Mouse (Mus musculus) T-cell, adult 2 months (primary cell): ENCODE results near the gene Tbl1x.
A peak's percentile ranks its signal among the peaks of the same experiment; 100 is the strongest.

Experiments
- DNase-seq: peaks from one replicate; pipeline ENCODE4 v3.0.0; 2022; ENCODE audit warnings: low spot score

The Tbl1x gene

DNA sequence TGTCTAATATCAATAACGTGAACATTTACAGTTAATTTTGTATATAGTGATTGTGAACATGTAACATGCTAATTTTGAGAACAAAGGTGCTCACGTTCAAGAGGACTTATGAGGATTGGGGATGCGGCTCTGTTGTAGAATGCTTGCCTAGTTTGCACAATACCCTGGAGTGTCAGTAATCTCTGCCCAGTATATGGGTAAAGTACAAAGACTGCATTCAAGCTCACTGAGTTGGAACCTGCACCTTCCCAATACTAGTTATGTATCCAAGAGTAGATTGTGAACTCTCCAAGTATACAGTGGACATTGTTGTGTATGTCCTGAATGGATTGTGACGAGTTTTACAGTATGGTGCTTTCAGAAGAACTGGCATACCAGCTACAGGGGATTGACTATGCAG, 33.7 kb downstream of the Tbl1x start:
- no peak for DNase-seq

DNA sequence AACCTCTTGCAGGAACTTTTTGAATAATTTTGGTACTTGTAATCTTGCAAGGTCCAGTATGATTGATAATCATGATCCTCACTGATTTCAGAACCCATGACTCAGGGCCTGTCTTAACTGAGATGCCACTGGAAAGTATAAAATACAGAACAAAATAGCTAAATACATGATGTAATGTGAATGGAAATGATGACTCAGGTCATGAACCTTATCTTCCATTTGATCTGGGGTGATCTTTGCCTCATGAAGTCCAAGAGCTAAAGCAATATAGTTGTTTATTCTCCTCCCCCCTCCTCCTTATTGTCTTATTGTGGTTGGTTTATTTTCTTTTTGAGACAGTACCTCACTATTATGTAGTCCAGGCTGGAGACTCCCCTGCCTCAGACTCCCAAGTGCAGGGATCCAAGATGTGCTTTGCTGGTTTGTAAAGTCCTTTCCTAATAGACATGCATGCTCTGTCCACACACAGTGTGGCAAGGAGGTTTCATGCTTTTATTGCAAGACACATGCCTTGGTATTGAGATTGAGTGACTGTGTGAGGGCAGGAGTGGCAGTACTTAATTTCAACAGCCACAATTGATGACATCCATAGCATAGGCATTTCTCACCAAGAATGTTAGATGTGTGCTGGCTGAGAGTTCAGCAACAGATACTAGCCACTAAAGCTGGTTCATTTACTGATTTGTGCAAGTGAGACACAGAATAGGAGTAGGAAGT, 34.7 kb downstream of the Tbl1x start:
- DNase-seq = no peak

DNA sequence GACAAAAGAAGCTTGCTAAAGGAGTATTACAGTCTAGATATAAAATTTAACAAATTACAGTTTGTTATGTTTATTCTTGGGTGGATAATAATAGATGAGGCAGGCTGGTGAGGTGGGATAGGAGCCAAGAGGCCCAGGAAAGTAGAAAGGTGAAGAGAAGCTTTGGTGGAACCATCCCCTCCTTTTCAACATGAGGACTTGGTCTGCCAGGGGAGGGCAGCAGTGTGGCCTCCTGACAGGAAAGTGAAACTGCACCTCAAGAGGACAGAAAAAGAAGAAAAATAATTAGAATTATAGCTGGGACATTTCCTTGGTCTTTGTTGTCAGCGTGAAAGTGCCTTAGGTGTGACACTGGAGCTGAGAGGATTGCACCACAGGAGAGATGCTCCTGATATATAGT, 35.6 kb downstream of the Tbl1x start:
- DNase-seq = peak; percentile 21

DNA sequence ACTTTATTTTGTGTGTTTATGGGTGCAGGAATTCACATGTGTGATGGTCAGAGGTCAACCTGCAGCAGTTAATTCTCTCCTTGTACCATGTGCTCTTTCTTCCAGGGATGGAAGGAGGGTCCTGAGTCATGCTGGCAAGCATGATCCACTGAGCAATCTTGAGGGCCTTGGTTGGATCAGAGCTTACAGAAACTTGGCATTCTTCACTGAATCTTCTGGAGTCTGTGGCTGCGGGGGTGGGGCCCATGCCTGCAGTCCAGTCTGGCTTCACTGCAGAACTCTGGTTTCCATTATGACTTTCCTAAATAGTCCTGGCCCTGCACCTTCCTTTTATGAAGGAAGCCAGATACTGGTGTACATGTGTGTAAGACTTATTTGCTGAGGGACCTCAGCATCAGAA, 38.1 kb downstream of the Tbl1x start:
- no peak for DNase-seq

DNA sequence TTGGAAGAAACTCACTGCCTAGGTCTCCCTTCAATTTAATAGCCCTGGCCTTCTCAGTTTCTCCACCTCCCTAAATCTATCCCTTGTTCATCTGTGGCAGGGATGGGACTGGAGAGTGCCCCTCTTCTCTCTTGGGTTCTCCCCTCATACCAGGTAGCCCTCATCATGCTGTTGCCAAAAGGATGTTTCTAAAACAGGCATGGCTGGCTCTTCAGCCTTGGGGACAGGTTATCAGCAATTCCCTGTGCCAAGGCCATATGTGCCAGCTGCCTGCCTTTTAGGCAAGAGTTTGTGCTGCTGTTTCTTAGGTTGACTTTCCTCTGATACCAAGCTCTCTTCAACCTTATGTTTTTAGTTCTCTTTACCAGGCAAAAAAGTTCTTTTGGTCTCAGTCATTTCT, 39.6 kb downstream of the Tbl1x start:
- DNase-seq = no peak

DNA sequence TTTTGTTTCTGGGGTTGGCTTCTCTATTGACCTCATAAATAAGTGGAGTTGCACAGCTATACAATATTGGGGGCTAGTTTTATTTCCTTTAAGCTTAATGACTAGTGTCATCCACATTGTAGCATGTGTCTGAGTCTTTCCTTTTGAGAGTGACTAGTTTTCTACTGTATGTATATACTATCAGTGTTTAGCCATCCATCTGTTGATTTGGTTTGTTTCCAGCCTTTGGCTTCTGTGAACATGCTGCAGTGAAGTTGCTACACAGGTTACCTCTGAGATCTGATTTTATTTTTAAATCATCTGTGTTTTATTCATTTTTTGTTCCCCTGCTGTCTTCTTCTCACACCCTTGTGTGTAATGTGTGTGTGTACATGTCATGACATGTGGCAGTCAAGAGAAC, 40.5 kb downstream of the Tbl1x start:
- no peak for DNase-seq

DNA sequence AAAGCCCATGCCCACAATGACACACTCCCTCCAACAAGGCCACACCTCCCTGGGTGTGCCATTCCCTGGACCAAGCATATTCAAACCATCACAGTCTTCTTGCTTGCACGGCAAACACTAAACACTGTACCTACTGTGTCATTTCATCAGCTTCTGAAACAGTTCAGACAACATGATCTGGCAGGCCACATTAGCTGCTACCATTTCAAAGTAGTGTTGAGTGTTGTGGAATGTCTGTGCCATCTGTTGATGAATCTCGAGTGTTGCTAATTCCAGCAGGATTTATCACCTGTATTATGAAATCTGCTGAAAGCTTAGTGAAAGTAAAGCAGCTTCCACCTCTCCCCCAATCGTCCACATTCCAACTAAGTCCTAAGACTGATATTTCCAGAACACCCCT, 41.3 kb downstream of the Tbl1x start:
- DNase-seq = no peak

DNA sequence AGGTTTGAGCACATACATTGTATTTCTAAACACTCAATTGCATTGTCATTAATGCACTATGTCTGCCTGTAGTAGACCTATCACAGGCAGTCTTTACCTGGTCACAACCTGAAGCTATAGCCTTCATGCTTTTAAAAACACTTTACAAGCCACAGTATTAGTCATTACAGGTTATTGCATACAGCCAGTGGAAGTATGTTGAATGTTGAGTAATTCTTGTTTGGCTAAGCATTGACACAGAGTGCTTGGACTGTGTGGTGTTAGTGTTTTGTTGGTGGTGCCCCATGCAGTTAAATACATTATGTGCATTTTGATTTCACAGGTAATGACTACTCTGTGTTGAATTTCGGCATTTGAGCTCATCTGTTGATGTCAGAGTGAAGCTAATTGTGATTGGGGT, 45.2 kb downstream of the Tbl1x start:
- DNase-seq = no peak

DNA sequence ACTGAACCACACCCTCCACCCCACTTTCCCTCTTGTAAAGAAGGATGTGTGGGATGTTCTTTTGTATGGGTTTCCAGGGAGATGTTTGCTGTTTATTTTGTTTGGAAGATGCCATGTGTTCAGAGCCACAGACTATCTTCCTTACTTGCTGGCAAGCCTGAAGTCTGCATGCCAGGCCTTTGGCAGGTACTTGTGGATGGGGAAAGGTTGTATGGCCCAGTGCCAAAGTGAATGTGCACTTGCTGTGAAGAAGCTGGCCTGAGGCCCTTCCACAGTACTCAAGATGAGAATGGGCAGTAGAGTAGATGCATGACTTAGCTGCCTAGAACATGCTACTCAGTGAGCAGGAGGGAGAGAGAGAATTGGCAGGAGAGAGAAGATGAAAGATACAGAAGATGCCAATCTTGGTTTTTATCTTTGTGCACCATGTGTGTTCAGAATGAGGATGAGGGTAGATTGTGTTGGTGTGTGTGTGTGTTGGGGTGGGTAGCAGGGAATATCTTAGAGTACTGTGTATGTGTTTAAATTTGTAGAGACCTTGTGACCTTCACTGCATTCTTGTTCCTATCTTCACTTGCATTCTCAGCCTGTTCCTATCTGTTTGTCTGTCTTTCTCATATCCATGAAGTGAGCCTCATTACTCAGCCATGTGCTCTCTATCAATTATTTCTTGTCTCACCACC, 48.5 kb downstream of the Tbl1x start:
- no peak for DNase-seq

DNA sequence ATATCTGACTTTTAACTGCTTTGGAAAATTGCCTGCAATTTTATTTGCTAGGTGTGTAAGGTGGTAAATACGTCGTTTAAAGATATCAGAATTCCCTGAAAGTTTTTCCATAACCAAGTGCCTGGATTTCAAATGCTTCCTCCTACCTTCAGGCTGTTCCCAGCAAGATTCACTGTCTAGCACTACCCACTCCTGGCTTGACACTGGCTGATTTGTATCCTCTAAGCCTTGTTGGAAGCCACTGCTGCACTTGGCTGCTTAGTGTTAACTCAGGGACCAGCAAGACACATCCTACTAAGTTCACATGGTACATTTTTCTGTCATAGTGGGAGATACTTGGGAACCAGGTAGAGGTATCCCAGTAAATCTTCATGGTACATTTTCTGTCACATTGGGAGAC, 52.8 kb downstream of the Tbl1x start:
- DNase-seq = no peak

DNA sequence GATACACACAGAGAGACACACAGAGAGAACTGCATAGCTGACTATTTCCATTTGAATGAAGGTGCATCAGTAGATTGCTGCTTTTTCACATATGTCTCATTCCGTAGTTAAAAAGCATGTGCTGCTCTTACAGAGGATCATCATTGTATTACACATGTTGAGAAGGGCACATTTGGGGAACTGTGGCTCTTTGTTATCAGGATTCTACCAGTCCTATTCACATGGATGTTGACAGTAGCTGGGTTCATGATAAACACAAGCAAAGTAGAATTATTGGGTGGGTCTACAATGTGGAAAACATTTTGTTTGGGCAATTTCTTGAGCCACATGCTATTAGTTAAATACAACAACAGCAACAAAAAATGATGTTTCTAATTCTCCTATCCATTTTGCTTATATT, 55.9 kb downstream of the Tbl1x start:
- DNase-seq = no peak

DNA sequence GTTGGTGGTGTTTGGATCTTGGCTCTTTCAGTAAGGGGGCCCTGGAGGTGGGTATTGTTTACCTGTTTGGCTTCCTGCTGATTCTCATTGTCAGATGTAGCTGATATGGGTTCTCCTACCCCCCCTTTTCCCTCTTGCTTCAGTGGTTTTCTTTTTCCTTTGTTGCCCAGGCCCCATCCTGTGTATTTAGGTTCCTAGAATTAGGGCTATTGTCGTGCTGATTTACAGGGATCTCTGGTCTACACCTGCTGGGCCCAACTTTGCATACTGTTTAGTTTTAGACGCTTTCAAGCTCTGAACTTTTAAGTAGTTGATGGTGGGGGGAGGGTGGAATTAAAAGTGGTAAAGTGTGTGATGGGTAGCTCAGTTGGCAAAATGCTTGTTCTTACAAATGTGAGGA, 57.2 kb downstream of the Tbl1x start:
- no peak for DNase-seq

DNA sequence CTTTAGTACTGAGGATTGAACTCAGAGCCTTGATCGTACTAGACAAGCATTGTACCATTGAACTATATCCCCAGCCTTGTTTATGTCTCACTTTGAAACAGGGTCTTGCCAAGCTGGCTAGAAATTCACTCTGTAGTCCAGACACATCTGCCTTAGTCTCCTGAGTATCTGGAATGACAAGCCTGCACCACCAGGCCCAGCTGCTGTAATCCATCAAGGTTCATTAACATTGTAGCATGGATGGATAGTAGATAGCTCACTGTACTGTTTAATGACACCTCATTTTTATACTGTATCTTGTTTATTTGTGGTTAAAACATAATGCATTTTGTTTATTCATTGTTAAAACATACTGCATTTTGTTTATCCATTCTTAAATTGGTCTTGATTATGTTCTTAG, 62.9 kb downstream of the Tbl1x start:
- DNase-seq = no peak

DNA sequence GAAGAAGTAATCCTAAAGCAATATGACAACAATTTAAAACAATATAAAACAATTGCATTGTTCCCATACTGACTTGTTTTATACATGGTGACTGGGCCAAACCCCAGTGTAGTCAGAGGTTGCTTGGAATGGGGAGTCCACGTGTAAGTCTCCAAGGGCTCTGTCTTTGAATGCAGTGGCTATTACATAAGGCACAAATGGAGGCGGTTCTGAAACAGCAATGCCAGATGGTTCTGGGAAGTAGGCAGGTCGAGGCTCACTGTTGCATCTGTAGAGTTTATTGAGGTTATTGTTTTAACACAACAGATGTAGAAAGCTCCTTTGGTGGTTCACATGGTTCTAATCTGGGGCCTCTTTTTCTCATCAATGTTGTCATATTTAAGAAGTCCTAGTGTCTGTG, 66.3 kb downstream of the Tbl1x start:
- DNase-seq = no peak

DNA sequence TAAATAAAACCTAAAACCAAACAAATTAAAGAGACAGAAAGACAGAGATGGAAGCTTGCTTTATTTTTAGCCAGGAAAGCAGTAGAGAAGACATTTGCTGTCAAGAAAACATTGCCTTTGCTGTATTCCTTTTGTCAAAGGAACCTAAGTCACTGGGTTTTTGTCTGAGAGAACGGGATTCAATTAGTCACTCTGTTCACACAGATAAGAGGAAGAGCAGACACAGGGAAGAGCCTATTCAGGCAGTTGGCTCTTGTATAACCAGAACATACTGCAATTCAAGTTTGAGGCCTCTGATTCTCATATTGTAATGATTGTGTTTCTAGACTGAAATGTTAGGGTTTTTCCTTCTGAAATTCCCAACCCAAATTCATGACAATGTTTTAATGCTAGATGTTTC, 67.4 kb downstream of the Tbl1x start:
- DNase-seq = no peak

DNA sequence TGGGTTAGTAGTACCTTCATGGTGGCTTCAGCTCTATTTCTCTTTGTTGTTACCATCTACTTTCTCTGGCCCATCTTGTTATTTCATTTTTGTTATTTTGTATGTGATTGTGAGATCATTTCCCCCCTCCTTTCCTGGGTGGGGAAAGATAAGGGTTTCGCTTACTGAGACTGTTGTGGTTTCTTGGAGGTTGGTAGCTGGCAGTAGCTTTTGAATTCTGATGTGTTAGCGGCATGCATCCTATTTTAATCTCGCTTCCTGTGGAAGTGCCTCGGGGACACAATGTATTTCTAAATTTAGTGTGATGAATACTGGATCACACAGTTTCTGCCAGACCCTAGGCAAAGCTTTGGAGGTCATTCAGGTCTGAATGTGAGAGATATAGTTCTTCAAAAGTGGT, 69.2 kb downstream of the Tbl1x start:
- DNase-seq = peak; percentile 67

DNA sequence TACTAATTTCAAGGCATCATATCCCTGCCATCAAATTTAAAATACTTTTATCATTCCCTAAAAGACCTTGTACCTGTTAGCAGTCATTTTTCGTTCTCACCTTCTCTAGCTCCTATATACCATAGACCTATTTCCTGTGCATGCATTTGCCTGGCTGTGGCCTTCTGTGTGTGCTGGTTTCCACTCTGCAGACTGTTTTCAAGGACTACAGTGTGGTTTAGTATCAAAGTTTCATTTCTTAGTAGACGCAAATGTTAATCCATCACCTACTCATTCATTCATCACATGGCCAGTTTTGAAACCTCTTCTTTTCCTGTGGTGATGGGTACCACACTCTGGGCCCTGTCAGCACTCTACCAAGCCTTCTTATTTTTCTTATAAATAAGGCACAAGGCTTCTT, 75.2 kb downstream of the Tbl1x start:
- peak; percentile 22 for DNase-seq

DNA sequence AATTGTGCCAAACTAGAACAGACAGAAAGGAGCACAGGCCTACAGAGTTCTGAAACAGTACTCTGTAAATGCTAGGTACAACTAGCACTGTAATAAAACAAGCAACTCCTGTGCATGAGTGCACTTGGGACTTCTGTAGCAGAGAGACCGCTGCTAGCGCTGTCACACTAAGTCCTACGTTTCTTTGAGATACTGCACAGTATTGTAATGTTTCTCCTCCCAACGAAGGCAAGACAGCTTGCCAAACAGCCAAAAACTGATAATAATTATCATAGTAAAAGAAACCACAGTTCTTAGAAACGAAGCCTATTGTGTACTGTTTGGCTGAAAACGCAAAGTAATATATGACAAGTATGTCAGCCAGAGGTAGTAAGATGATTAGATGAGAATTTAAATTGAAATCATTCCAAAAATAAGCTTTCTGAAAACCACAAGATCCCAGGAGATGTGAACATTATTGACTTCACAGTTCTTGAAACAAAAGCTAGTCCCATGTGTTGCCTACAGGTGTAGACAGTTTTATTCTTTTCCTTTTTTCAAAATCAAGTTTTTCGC, 83.9 kb downstream of the Tbl1x start:
- DNase-seq = no peak

DNA sequence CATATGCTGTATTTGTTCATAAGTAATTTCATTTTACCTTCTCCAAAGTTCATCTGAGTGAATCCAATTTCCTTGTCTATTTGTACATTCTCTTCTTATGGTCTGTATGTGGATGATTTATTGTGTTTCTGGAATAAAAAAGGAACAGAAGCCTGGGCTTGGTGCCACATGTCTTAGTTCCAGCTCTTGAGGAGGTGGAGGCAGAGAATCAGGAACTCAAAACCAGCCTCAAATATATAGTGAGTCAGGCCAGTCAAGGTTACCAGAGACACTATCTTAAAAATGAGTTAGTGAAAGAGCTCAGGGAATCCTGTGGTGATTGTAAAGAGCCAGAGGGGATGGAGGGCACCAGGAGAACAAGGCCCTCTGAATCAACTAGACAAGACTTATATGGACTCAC, 86.9 kb downstream of the Tbl1x start:
- no peak for DNase-seq

DNA sequence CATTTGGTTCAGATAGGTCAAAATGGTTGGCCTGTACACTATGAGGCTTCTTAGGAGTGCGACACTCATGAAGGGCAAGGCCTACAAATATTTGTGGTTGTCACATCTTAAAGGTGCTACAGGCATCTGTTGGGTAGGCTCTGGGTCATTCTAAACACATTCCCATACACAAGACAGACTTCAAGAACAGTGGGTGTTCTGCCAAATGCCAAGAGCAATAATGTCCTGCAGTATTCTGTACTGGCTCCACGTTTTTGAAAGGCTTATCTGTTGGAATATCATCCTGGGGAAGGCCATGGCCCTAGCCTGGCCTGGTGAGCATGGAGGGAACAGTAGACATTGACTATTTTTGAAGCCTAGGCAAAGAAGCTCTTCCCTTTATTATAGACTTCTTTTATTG, 87.9 kb downstream of the Tbl1x start:
- no peak for DNase-seq

DNA sequence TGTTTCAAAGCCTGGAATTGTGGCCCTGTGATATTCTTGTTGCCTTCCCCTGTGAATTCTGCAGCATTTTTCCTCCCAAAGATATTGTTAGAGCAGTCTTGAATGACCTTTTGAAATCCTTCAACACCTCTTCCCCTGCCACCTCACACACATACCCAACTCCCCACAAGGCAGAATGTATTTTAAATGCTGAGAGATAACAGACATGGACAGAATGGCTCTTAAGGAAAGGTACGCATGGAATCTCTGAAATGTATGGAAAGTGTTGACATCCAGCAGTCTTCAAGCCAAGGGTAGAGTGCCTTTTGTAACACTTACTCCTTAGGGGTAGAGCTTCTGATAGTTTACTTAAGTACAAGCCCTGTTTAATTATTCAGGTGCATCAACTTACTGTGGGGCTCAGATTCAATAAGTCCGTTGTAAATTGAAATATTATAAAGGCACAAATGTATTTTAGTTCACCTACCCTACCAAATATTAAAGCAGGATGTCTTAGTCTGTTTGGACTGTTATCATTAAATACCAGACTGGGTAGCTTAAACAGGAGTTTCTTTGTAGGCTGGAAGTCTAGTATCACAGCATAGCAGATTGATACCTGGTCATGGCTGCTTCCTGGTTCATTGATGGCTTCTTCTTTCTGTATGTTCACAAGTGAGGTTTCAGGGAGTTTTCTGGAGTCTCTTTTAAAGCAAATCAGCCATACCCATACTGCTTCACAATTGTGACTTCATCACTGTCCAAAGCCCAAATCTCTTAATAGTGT, 92.9 kb downstream of the Tbl1x start:
- DNase-seq = no peak

DNA sequence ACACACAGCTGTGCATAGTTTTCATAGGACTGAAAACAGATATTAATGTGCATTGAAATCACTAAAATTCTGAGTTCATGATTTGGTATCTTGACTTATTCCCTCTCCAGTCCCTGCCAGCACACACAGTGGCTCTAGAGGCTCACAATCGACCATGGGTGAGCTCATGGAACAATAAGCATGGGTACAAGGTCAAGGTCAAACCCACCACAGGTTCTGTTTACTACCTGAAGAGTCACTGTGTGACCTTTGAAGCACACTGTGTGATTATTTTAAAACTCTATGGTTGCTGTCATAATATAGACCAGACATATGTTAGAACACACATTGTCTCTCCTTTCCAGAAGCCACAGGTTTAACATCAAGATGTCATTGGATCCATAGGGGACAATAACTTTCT, 96.7 kb downstream of the Tbl1x start:
- DNase-seq = no peak
